Mouse (Mus musculus): ENCODE results near the gene Prr23a2. TPM values are rescaled to one million over a fixed set of nuclear protein-coding genes. Genes with fewer than 3 reads are reported as not detected.
"Not testable (repeated sequence)": the region's sequence is repeated elsewhere in the genome, so short reads cannot be mapped to it uniquely, and the experiment has no call there.

The Prr23a2 gene
- polyA plus RNA-seq (2014; fragmentation: Nextera tagmentation; extraction: Ambion mirVana), result not detected in 2 replicates

DNA sequence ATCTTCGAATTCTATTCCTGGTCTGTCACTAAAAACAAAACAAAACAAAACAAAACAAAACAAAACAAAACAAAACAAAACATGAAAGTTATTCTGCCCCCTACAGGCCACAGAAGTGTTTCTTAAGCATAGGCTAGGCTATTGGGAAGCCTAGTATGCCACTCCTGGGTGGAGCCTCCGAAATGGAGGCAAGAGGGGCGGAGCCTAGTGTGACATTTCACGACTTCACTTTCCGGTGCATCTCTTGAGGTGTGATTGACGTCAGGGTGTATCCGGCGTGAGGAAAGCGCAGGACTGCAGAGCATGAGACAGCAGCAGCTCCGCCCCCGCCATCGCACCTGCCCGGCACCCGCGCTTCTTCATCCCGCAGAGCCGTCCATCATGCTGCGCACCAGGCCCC, at the start of gene Prr23a2:
Prr23a2 (plus strand) TSS at position 285 of the 400 bp plus-strand sequence.
- 85% methylated on average over 18 of the region's 18 CpGs for WGBS
- Histone ChIP-seq H3K27me3 (ENCODE audit: control insufficient read depth, insufficient read depth, low read length) (no peaks in the 10 kb centered on the region), H3K9me3 (ENCODE audit: control insufficient read depth, low read length) (no peaks in the 10 kb centered on the region)

GRCm38 (mm10) chr9:98807631-98808030, 48.7 kb upstream of the Prr23a2 start:
- no peak overlapping the region for H3K4me3 ChIP-seq (ENCODE audit: low read depth, low read length)
- DNase-seq (ENCODE audit: low spot score), result no peak
- H3K27ac ChIP-seq (ENCODE audit: low read depth, low read length), result no peak overlapping the region
- H3K4me1 ChIP-seq (replicated peaks; ENCODE audit: control insufficient read depth, insufficient read depth, low read length), result no peaks in the 10 kb centered on the region
- no peak overlapping the region for H3K9ac ChIP-seq (ENCODE audit: low read length)
- WGBS, result 85% methylated on average over 8 of the region's 8 CpGs
- no peaks in the 10 kb centered on the region for H3K36me3 ChIP-seq (ENCODE audit: control insufficient read depth, insufficient read depth, low read length)
- no peak overlapping the region for H3K4me2 ChIP-seq (ENCODE audit: low read depth, low read length, severe bottlenecking)
- H3K9me3 ChIP-seq (ENCODE audit: control insufficient read depth, low read length), result no peaks in the 10 kb centered on the region
- no peak for ATAC-seq (replicated peaks; ENCODE audit: low FRiP score)
- H3K27me3 ChIP-seq (ENCODE audit: control insufficient read depth, insufficient read depth, low read length), result no peaks in the 10 kb centered on the region

More for the DNA sequence above, at the start of gene Prr23a2:
- Histone ChIP-seq H3K4me1 (replicated peaks; ENCODE audit: control insufficient read depth, insufficient read depth, low read length) (no peaks in the 10 kb centered on the region), H3K4me2 (ENCODE audit: low read depth, low read length, severe bottlenecking) (no peak within 1 kb of the TSS), H3K9ac (ENCODE audit: low read length) (no peak within 1 kb of the TSS), H3K27ac (ENCODE audit: low read depth, low read length) (no peak within 1 kb of the TSS), H3K4me3 (ENCODE audit: low read depth, low read length) (no peak within 1 kb of the TSS), H3K36me3 (ENCODE audit: control insufficient read depth, insufficient read depth, low read length) (no peaks in the 10 kb centered on the region)
- ATAC-seq (replicated peaks; ENCODE audit: low FRiP score) (no peak), DNase-seq (ENCODE audit: low spot score) (no peak)

DNA sequence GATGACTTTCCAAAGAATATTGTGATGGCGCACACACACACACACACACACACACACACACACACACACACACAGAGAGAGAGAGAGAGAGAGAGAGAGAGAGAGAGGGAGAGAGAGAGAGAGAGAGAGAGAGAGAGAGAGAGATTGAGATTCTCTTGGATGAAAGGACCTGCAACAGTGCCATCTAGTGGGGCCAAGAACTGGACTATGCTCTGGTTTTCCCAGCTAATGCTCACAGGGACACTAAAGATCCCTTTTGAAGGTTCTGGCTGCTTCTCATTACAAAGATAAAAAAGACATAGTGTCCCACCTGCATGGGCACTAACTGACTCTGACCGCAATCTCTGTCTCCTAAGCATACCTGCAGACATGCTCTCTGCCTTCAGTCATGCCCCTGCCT, 46.8 kb upstream of the Prr23a2 start:
- 69% methylated on average over 2 of the region's 2 CpGs for WGBS
- H3K4me3 ChIP-seq (ENCODE audit: low read depth, low read length); H3K27ac ChIP-seq (ENCODE audit: low read depth, low read length); H3K27me3 ChIP-seq (ENCODE audit: control insufficient read depth, insufficient read depth, low read length); H3K4me2 ChIP-seq (ENCODE audit: low read depth, low read length, severe bottlenecking); H3K4me1 ChIP-seq (replicated peaks; ENCODE audit: control insufficient read depth, insufficient read depth, low read length); DNase-seq (ENCODE audit: low spot score); ATAC-seq (replicated peaks; ENCODE audit: low FRiP score); H3K9me3 ChIP-seq (ENCODE audit: control insufficient read depth, low read length); H3K36me3 ChIP-seq (ENCODE audit: control insufficient read depth, insufficient read depth, low read length); H3K9ac ChIP-seq (ENCODE audit: low read length): not testable (repeated sequence)

GRCm38 (mm10) chr9:98816066-98816465, 40.2 kb upstream of the Prr23a2 start:
- H3K36me3 ChIP-seq (ENCODE audit: control insufficient read depth, insufficient read depth, low read length), result no peaks in the 10 kb centered on the region
- H3K4me2 ChIP-seq (ENCODE audit: low read depth, low read length, severe bottlenecking), result no peak overlapping the region
- DNase-seq (ENCODE audit: low spot score), result no peak
- H3K4me3 ChIP-seq (ENCODE audit: low read depth, low read length), result no peak overlapping the region
- WGBS, result 74% methylated on average over 3 of the region's 3 CpGs
- H3K9ac ChIP-seq (ENCODE audit: low read length), result no peak overlapping the region
- H3K27ac ChIP-seq (ENCODE audit: low read depth, low read length), result no peak overlapping the region
- H3K4me1 ChIP-seq (replicated peaks; ENCODE audit: control insufficient read depth, insufficient read depth, low read length), result no peaks in the 10 kb centered on the region
- no peaks in the 10 kb centered on the region for H3K9me3 ChIP-seq (ENCODE audit: control insufficient read depth, low read length)
- H3K27me3 ChIP-seq (ENCODE audit: control insufficient read depth, insufficient read depth, low read length), result no peaks in the 10 kb centered on the region
- no peak for ATAC-seq (replicated peaks; ENCODE audit: low FRiP score)

DNA sequence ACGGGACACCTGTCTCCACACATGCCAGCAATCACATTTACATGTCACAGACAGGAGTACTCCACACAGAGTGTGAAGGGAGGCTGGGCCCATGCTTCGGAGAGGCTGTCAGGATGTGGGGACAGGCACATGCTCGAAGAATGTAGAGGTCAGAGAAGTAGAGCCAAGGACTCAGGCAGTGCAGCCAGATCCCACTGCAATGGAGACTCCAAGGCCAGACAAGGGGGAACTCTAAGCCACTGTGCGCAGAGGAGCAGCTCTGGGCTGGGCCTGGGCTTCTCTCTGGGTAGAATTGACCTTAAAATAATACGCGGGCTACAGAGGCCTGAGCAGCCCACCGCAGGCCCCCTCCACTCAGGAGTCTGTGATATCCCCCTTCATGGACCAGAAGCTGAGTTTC, 38.7 kb upstream of the Prr23a2 start:
- H3K4me1 ChIP-seq (replicated peaks; ENCODE audit: control insufficient read depth, insufficient read depth, low read length), result no peaks in the 10 kb centered on the region
- no peak overlapping the region for H3K4me2 ChIP-seq (ENCODE audit: low read depth, low read length, severe bottlenecking)
- H3K9me3 ChIP-seq (ENCODE audit: control insufficient read depth, low read length), result no peaks in the 10 kb centered on the region
- H3K27ac ChIP-seq (ENCODE audit: low read depth, low read length), result no peak overlapping the region
- no peak for DNase-seq (ENCODE audit: low spot score)
- H3K4me3 ChIP-seq (ENCODE audit: low read depth, low read length), result no peak overlapping the region
- no peaks in the 10 kb centered on the region for H3K27me3 ChIP-seq (ENCODE audit: control insufficient read depth, insufficient read depth, low read length)
- H3K9ac ChIP-seq (ENCODE audit: low read length), result no peak overlapping the region
- ATAC-seq (replicated peaks; ENCODE audit: low FRiP score), result no peak
- 86% methylated on average over 7 of the region's 7 CpGs for WGBS
- no peaks in the 10 kb centered on the region for H3K36me3 ChIP-seq (ENCODE audit: control insufficient read depth, insufficient read depth, low read length)

GRCm38 (mm10) chr9:98818971-98819370, 37.3 kb upstream of the Prr23a2 start:
- no peak overlapping the region for H3K27ac ChIP-seq (ENCODE audit: low read depth, low read length)
- no peaks in the 10 kb centered on the region for H3K27me3 ChIP-seq (ENCODE audit: control insufficient read depth, insufficient read depth, low read length)
- no peak for ATAC-seq (replicated peaks; ENCODE audit: low FRiP score)
- no peaks in the 10 kb centered on the region for H3K9me3 ChIP-seq (ENCODE audit: control insufficient read depth, low read length)
- H3K9ac ChIP-seq (ENCODE audit: low read length), result no peak overlapping the region
- no peak overlapping the region for H3K4me2 ChIP-seq (ENCODE audit: low read depth, low read length, severe bottlenecking)
- H3K36me3 ChIP-seq (ENCODE audit: control insufficient read depth, insufficient read depth, low read length), result no peaks in the 10 kb centered on the region
- no peak for DNase-seq (ENCODE audit: low spot score)
- WGBS, result 87% methylated on average over 5 of the region's 5 CpGs
- H3K4me1 ChIP-seq (replicated peaks; ENCODE audit: control insufficient read depth, insufficient read depth, low read length), result no peaks in the 10 kb centered on the region
- H3K4me3 ChIP-seq (ENCODE audit: low read depth, low read length), result no peak overlapping the region

DNA sequence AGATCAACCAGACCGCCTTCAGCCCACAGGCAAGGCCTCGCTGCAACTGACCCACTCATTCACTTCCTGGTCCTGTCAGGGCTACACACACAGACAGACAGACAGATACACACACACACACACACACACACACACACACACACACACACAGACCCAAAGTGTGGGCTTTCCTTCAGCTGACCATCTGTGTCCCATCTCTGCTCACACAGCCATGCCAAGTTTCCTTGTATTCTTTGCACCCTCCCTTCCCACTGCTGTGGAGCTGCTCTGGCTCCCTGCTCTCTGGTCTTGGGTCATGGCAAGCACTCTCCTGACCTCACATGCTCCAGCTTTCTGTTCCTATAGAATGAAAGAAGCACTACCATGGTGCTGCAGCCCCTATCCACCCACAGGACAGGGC, 36.8 kb upstream of the Prr23a2 start:
- no peak for ATAC-seq (replicated peaks; ENCODE audit: low FRiP score)
- H3K4me3 ChIP-seq (ENCODE audit: low read depth, low read length), result no peak overlapping the region

GRCm38 (mm10) chr9:98820461-98820860, 35.8 kb upstream of the Prr23a2 start:
- Histone ChIP-seq H3K4me1 (replicated peaks; ENCODE audit: control insufficient read depth, insufficient read depth, low read length) (no peaks in the 10 kb centered on the region), H3K27me3 (ENCODE audit: control insufficient read depth, insufficient read depth, low read length) (no peaks in the 10 kb centered on the region), H3K4me2 (ENCODE audit: low read depth, low read length, severe bottlenecking) (no peak overlapping the region), H3K4me3 (ENCODE audit: low read depth, low read length) (no peak overlapping the region), H3K9me3 (ENCODE audit: control insufficient read depth, low read length) (no peaks in the 10 kb centered on the region), H3K36me3 (ENCODE audit: control insufficient read depth, insufficient read depth, low read length) (no peaks in the 10 kb centered on the region), H3K9ac (ENCODE audit: low read length) (no peak overlapping the region), H3K27ac (ENCODE audit: low read depth, low read length) (no peak overlapping the region)
- 91% methylated on average over 4 of the region's 4 CpGs for WGBS
- DNase-seq (ENCODE audit: low spot score), result no peak
- no peak for ATAC-seq (replicated peaks; ENCODE audit: low FRiP score)

More for the DNA sequence above, 36.8 kb upstream of the Prr23a2 start:
- WGBS, result 81% methylated on average over 2 of the region's 2 CpGs
- H3K9me3 ChIP-seq (ENCODE audit: control insufficient read depth, low read length), result no peaks in the 10 kb centered on the region
- H3K9ac ChIP-seq (ENCODE audit: low read length), result no peak overlapping the region
- H3K27ac ChIP-seq (ENCODE audit: low read depth, low read length), result no peak overlapping the region
- no peaks in the 10 kb centered on the region for H3K36me3 ChIP-seq (ENCODE audit: control insufficient read depth, insufficient read depth, low read length)
- no peaks in the 10 kb centered on the region for H3K4me1 ChIP-seq (replicated peaks; ENCODE audit: control insufficient read depth, insufficient read depth, low read length)
- no peak overlapping the region for H3K4me2 ChIP-seq (ENCODE audit: low read depth, low read length, severe bottlenecking)
- no peaks in the 10 kb centered on the region for H3K27me3 ChIP-seq (ENCODE audit: control insufficient read depth, insufficient read depth, low read length)
- no peak for DNase-seq (ENCODE audit: low spot score)

DNA sequence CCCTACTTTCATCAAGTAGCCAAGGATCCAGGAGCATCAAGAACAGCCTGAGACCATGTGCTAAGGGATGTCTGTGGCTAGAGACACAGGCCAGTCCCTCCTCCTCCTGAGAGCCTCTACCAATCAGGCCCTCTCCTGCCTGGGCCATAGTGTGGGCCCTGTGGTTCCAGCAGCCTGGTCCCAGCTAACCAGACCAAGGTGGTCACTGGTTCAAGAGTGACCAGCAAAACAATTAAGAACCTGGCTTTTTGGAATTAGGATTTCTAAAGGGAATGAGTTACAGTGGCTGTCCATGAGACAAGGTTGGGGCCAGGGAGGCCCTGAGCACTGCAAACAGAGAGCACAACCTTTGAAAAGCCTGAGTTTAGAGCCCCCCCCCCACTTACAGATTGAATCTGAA, 35.2 kb upstream of the Prr23a2 start:
- no peaks in the 10 kb centered on the region for H3K36me3 ChIP-seq (ENCODE audit: control insufficient read depth, insufficient read depth, low read length)
- ATAC-seq (replicated peaks; ENCODE audit: low FRiP score) (no peak), DNase-seq (ENCODE audit: low spot score) (no peak)
- no peak overlapping the region for H3K4me2 ChIP-seq (ENCODE audit: low read depth, low read length, severe bottlenecking)
- no peak overlapping the region for H3K9ac ChIP-seq (ENCODE audit: low read length)
- H3K27me3 ChIP-seq (ENCODE audit: control insufficient read depth, insufficient read depth, low read length), result no peaks in the 10 kb centered on the region
- H3K4me1 ChIP-seq (replicated peaks; ENCODE audit: control insufficient read depth, insufficient read depth, low read length), result no peaks in the 10 kb centered on the region
- no peak overlapping the region for H3K27ac ChIP-seq (ENCODE audit: low read depth, low read length)
- no peak overlapping the region for H3K4me3 ChIP-seq (ENCODE audit: low read depth, low read length)
- H3K9me3 ChIP-seq (ENCODE audit: control insufficient read depth, low read length), result no peaks in the 10 kb centered on the region

Data from forebrain, embryonic 11.5 days (tissue).